Mouse (Mus musculus) T-cell, adult 2 months (primary cell): ENCODE results near the gene Dgkg.
A peak's percentile ranks its signal among the peaks of the same experiment; 100 is the strongest.

Source experiments
- DNase-seq: peaks from one replicate; pipeline ENCODE4 v3.0.0; 2022; ENCODE audit warnings: low spot score

Dgkg gene

DNA sequence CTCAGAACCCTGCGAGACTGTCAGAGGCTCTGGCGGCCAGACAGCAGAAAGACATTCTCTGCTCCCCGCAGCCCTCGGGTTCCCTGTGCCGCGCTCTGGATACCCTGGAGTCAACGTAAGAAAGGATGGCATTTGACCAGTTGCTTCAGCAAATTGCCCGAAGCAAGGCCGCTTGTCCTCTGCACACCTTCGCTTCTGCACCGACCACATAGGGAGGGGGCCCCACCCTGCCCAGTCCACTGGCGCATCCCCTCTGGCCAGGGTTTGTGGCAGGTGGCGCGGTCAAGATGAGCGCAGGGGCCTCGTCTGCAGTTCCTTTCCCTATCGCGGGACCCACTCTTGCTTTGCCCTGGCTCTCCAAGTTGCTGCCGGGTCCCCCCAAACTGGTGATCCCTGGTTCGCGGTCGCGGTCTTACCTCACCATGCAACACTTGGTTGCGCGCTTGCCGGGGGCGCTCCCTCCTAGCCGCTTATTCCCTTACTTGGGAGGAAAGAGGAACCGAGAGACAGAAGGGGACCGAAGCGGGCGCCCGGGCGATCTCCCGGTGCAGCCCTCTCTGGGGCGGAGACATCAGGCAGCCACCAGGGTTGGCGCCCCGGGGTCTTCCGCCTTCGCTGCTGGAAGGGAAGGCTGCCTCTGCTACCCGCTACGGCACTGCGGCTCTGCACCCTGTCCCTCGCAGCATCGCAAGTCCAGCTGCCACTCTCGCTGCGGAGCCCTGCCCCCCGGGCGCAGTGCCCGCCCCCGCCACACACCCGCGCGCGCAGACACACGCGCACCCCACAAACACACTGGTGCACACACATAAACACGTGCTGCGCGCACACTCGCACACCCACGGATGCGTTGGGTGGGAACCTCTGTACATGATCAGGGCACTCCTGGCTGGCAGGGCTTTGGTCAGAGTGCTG lies at the start of gene Dgkg:
Gene Dgkg (minus strand): TSS at position 689 of the 912 bp plus-strand sequence.
- peak; percentile 30 for DNase-seq

DNA sequence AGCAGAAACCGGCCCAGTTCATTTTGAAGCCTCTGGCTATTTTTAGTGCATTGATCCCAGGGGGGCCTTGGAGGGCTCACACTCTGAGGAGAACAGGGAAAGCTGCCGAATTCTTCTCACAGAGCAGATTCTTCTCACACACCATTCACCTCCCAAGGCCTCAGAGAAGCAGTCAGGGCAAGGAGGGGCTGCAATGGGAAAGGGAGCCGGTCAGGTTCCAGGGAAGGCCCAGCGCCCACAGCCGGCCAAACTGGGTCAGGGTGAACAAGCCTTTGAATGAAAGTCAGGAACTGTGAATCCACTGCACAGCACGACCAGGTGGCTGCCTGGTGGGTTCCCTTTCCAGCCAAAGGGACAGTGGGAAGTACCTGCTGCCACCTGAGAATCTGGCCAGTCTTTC lies 47.9 kb upstream of the Dgkg start:
- no peak for DNase-seq

GRCm38 (mm10) chr16:22704136-22704535 lies 47.1 kb upstream of the Dgkg start:
- no peak for DNase-seq

DNA sequence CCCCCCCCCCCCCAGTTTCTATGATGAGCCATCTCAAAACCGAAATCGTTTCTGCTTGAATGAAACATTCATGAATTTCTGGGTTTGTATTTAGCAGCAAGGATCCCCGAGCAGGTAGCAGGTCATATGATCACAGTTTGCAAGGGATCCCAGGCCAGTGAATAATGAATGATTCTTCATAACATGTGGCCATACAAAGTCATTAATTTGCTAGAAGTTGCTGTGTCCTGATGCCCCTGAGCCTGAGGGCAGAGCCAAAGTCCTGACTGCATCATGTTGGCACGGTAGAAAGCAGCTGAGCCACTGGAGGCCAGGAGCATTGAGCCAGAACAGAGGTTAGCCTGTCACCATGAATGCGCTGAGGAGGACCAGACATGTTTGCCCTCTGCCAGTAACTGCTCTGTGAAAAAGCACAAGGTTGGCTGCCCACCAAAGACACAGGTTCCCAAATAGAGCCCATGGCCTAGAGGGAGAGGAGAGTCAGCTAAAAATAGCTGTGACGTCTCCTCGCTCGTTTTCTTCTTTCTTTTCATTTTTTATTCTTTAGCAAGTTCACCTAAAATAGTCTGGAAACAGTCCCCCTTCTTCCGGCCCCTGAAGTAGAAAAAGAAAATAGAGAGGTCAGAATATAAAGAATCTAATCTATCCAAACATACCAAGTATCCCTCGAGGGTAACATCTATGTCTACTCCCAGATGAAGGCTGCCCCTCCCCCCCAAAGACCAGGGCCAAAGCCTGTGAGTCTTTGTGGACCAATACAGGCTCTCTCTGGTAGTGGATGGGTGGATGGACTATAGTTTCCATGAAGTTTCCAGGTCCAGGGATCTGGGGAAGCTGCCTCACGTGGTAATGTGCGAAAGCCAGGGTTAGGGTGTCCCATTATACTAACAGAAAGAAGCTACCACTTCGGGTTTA lies 42.1 kb upstream of the Dgkg start:
- DNase-seq = no peak

DNA sequence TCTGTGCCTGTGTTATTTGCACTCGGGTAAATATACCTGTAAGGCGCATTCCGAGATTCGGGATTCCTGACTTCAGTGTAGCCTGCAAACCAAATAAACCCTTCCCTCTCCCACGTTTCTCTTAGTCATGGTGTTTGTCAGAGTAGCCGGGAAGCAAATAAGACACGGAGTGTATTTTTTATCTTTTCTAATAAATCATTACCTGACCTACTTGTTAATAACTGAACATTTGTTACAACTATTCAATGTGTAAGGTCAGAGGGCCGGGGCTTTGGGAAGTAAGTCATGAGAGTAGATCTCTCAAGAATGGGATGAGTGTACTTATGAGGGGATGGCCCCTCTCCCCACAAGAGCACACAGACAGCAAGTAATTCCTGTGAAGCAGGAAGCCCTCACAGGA lies 41.1 kb upstream of the Dgkg start:
- no peak for DNase-seq

- no peak for DNase-seq
Observed at GRCm38 (mm10) chr16:22689622-22690021, 32.6 kb upstream of the Dgkg start.

- no peak for DNase-seq
Observed at GRCm38 (mm10) chr16:22687711-22688230, 30.8 kb upstream of the Dgkg start.

- no peak for DNase-seq
Observed at GRCm38 (mm10) chr16:22683605-22684004, 26.6 kb upstream of the Dgkg start.

DNA sequence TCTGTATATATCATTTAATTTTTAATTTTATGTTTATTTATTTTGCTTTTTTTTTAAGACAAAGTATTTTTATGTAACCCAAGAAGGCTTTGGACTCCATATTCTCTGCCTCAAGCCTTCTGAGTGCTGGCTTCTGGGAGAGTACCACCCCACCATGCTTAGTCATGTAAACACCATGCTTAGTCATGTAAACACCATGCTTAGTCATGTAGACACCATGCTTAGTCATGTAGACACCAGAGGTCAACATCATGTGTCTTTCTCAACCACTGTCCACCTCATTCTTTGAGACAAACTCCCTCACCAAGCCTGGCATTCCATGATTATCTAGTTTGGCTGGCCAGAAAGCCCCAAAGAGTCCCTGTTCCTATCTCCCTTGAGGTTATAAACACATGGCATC lies 25.7 kb upstream of the Dgkg start:
- no peak for DNase-seq

GRCm38 (mm10) chr16:22679641-22680040 lies 22.6 kb upstream of the Dgkg start:
- DNase-seq = no peak

- no peak for DNase-seq
Observed at GRCm38 (mm10) chr16:22674636-22675035, 17.6 kb upstream of the Dgkg start.

- no peak for DNase-seq
Observed at GRCm38 (mm10) chr16:22674164-22674563, 17.1 kb upstream of the Dgkg start.

- no peak for DNase-seq
Observed at GRCm38 (mm10) chr16:22664033-22664432, 7.0 kb upstream of the Dgkg start.

- no peak for DNase-seq
Observed at GRCm38 (mm10) chr16:22663136-22663535, 6.1 kb upstream of the Dgkg start.

- DNase-seq = no peak
Observed at GRCm38 (mm10) chr16:22661076-22661475, 4.1 kb upstream of the Dgkg start.

DNA sequence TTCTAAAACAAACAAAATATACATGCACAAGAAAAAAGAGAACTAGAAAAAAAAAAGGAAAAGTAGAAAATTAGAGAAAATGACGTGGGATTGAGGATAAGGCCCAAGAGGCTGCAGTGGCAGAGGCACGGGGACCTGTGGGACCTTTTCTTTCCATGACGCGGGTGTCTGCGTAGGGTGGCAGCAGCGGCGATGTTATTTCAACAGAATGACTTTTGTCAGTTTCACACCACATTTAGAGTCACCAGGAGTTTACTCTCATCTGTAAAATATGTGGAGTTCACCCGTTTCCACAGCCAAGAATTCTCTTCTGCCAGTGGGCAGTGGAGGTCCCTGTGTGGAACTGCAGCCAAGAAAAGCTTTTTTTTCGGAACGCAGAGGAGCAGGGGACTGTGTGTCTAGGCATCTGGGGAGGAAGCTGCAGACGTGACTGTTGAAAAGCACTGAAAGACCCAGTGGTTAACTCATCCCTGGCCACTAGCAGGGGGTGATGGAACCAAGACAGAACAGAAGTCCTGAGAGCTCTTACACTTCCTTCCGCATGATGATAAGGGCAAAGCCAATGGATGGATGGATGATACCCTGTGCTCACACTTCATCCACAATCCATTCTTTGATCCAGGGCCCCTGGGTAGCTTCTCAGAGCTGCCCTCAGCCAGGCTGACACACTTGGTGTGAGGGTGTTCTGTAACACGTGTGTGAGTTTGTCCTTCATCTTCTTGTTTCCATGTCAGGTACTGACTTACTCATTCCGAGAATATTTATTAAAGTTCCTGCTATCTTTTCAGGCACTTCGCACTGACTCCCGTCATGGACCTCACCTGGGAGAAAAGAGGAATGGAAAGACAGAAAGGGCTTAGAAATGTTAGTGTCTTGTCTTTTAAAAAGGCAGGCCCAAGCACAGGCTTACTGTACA lies 1.1 kb upstream of the Dgkg start:
- DNase-seq = peak; percentile 12

DNA sequence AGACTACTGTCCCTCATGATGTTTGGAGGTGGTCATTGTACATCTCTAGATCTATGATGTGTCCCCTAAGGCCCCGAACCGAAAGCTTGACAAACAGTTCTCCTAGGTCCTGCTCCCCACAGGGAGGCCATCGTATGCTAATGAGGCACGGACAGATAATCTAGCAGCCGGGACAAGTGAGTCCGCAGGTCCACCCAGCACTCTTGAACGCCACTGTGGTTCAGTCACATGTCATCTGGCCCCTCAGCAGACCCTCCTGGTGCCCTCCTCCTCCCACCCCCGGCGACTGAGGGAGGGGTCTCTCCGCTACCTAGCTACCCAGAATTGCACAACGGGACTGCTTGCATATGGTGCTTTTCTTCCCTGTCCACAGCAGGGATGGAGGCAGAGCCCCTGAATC lies 1.2 kb downstream of the Dgkg start:
- DNase-seq = no peak

DNA sequence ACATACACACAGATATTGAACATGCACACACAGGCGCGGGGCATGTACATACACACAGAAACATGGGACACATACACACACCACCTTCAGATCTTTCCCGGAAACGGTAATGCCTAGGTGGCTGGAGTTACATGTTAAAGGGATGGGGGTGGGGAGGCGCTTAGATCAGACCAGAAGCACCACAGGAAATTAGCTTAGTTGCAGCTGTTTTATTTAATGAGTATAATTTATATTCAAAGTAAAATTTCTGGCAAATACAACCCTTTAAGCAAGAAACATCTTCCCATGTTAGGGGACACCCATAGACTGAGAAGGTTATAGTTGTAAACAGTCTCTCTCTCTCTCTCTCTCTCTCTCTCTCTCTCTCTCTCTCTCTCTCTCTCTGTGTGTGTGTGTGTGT lies 1.8 kb downstream of the Dgkg start:
- peak; percentile 11 for DNase-seq

DNA sequence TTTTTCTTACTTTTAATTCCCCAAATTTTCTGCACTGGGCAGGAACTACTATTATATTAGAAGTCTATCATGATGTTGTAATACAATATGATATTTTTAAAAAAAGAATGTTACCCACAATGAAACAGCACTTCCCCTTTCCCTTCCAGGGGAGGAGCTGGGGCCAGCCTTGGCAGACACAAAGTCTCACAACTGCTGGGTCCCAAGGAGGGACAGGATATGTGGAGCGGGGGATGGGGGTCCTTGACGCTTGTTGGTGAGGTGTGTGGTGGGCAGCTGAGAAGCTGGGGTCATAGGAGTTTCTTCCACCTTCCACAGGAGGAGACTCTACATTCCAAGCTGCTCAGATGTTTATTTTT lies 2.6 kb downstream of the Dgkg start:
- DNase-seq = no peak

- DNase-seq = no peak
Observed at GRCm38 (mm10) chr16:22653817-22654476, 3.1 kb downstream of the Dgkg start.

- no peak for DNase-seq
Observed at GRCm38 (mm10) chr16:22651244-22651643, 5.8 kb downstream of the Dgkg start.
